Mouse (Mus musculus): ENCODE measurements around the gene Nrxn2. TPM values are rescaled to one million over a fixed set of nuclear protein-coding genes. Genes with fewer than 3 reads are reported as not detected.

The Nrxn2 gene
- polyA plus RNA-seq, 1 experiment: 7.0 TPM

DNA sequence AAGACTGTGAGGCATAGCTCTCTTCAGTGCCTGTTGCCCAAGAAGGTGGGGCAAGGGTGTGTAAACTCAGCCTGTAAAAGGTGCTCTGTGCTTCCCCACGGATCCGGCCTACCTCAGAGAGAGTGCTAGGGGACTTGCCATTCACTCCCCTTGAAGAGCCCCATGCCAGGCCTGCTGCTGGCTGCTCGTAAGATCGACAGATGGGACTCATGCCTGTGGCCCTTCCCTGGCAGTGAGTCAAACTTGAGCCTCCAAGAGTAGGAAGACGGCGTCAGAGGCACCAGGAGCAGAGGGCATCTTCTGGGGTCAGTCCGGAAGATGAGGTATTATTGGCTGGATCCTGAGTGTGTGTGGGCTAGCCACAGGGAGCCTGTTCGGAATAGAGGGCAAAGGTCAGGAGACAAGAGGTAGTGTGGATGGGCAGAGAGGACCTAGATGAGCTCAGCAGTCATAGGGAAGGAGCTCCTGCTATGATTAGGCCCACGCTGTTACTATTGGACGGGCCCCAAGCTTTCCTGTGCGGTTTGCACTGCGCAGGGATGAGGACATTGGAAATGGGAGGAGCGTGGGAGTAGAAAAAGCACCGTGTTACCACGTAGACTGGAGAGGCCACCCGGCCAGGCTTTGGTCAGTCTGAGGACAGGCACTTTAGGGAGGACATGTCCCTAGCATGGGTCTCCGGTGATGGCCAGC, 109.5 kb downstream of the Nrxn2 start:
- peaks cover 3% of the 10 kb centered on the region for H3K4me1 ChIP-seq (ENCODE audit: control insufficient read depth, insufficient read depth, low read length)
- no peak overlapping the region for H3K4me3 ChIP-seq (ENCODE audit: low read depth, low read length)
- H3K9ac ChIP-seq (ENCODE audit: low read depth, poor library complexity, severe bottlenecking): no peak overlapping the region
- no peak overlapping the region for H3K27ac ChIP-seq (ENCODE audit: insufficient read depth, low read length)
- no peak for TF ChIP-seq EP300 (IDR thresholded peaks at IDR 0.05; ENCODE audit: insufficient read depth, low read depth, low read length)
- TF ChIP-seq POLR2A (IDR thresholded peaks at IDR 0.05; ENCODE audit: insufficient read depth, low read length): no peak
- TF ChIP-seq CTCF (IDR thresholded peaks at IDR 0.05; ENCODE audit: low read depth, low read length): no peak
- H3K27me3 ChIP-seq (ENCODE audit: control insufficient read depth, insufficient read depth, low read length, poor library complexity, severe bottlenecking): peaks cover 8% of the 10 kb centered on the region; the same call in 1 of the 2 replicates
- no peaks in the 10 kb centered on the region for H3K9me3 ChIP-seq (replicated peaks; ENCODE audit: control insufficient read depth, insufficient read depth, low read length, poor library complexity, severe bottlenecking)
- H3K36me3 ChIP-seq (ENCODE audit: control insufficient read depth, insufficient read depth, low read length, poor library complexity, severe bottlenecking): no peaks in the 10 kb centered on the region

DNA sequence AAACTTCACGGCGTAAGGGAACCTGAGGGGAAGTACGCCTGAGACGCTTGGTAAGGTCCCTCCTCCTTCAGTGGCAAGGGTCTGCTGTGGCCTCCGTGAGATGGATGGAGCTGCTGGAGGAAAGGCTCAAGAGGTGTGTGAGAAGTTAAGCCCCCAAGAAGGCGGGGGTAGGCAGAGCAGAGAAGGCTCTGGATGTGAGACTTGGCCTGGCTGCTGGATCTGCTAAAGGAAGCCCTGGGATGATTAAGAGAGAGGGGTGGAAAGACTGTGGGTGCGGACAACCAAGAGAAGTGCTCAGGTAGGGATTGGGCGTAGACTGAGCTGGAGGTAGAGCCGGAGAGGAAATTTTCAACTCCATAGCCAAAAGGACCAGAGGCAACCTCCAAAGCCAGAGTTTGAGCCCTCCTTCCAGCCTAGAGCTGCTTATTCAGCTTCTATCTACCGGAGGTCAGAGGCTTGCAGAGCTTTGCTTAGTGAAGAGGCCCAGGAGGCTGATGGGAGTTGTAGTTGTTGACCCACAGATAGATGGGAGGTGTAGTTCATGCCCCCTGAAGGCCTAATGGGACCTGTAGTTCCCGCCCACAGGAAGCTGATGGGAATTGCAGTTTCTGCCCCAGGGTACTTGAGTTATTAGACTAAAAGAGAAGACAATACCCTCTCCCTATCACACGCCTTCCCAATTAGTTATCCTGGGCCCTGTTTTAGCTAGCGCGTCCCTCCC, 110.9 kb downstream of the Nrxn2 start:
- peaks cover 3% of the 10 kb centered on the region for H3K4me1 ChIP-seq (ENCODE audit: control insufficient read depth, insufficient read depth, low read length)
- TF ChIP-seq EP300 (IDR thresholded peaks at IDR 0.05; ENCODE audit: insufficient read depth, low read depth, low read length): no peak
- TF ChIP-seq POLR2A (IDR thresholded peaks at IDR 0.05; ENCODE audit: insufficient read depth, low read length): peak; percentile 20
- H3K4me3 ChIP-seq (ENCODE audit: low read depth, low read length): peak overlapping the region; percentile 75
- H3K27ac ChIP-seq (ENCODE audit: insufficient read depth, low read length): no peak overlapping the region
- peaks cover 8% of the 10 kb centered on the region; the same call in 1 of the 2 replicates for H3K27me3 ChIP-seq (ENCODE audit: control insufficient read depth, insufficient read depth, low read length, poor library complexity, severe bottlenecking)
- H3K9ac ChIP-seq (ENCODE audit: low read depth, poor library complexity, severe bottlenecking): peak overlapping the region; percentile 46
- H3K9me3 ChIP-seq (replicated peaks; ENCODE audit: control insufficient read depth, insufficient read depth, low read length, poor library complexity, severe bottlenecking): no peaks in the 10 kb centered on the region
- no peaks in the 10 kb centered on the region for H3K36me3 ChIP-seq (ENCODE audit: control insufficient read depth, insufficient read depth, low read length, poor library complexity, severe bottlenecking)

DNA sequence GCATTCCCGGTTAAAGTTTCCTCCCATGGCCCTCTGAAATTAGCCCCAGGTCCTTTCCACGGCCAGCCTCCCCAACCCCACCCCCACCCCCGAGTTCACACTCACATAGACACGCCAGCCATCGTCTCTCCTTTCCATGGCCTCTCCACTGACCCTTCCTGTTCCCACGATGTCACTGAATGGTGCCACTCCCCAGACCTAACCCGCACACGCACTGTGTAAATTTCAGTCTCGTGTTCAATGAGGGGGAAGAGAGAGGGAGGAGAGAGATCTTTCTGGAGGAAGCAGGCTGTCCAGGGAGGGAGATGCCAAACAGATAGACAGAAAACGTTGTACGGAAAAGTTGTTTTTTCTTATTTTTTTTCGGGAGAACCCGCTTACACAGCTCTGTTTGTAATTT, 111.8 kb downstream of the Nrxn2 start:
- H3K4me1 ChIP-seq (ENCODE audit: control insufficient read depth, insufficient read depth, low read length): peaks cover 3% of the 10 kb centered on the region
- no peak for TF ChIP-seq CTCF (IDR thresholded peaks at IDR 0.05; ENCODE audit: low read depth, low read length)
- TF ChIP-seq POLR2A (IDR thresholded peaks at IDR 0.05; ENCODE audit: insufficient read depth, low read length): no peak
- TF ChIP-seq EP300 (IDR thresholded peaks at IDR 0.05; ENCODE audit: insufficient read depth, low read depth, low read length): no peak
- no peak overlapping the region for H3K9ac ChIP-seq (ENCODE audit: low read depth, poor library complexity, severe bottlenecking)
- no peak overlapping the region for H3K4me3 ChIP-seq (ENCODE audit: low read depth, low read length)
- H3K27me3 ChIP-seq (ENCODE audit: control insufficient read depth, insufficient read depth, low read length, poor library complexity, severe bottlenecking): peaks cover 8% of the 10 kb centered on the region; the same call in 1 of the 2 replicates
- H3K27ac ChIP-seq (ENCODE audit: insufficient read depth, low read length): no peak overlapping the region
- H3K9me3 ChIP-seq (replicated peaks; ENCODE audit: control insufficient read depth, insufficient read depth, low read length, poor library complexity, severe bottlenecking): no peaks in the 10 kb centered on the region
- no peaks in the 10 kb centered on the region for H3K36me3 ChIP-seq (ENCODE audit: control insufficient read depth, insufficient read depth, low read length, poor library complexity, severe bottlenecking)

DNA sequence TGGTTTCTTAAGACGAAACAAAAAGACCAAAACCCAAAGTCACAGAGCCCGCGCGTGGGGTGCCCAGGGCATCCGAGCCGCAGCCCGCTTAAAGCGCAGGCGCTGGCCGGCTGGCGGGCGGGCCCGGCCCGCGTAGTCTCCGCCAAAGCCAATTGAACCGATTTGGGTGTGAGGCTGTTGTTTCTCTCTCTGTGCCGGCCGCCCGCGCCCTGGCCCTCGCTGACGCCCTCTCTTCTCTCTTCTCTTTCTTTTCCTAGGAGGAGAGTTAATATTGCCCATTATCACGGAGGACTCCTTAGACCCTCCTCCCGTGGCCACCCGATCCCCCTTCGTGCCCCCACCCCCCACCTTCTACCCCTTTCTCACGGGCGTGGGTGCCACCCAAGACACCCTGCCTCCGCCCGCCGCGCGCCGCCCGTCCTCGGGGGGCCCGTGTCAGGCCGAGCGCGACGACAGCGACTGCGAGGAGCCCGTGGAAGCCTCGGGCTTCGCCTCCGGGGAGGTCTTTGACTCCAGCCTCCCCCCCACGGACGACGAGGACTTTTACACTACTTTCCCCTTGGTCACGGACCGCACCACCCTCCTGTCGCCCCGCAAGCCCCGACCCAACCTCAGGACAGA, 112.6 kb downstream of the Nrxn2 start:
- H3K36me3 ChIP-seq (ENCODE audit: control insufficient read depth, insufficient read depth, low read length, poor library complexity, severe bottlenecking): no peaks in the 10 kb centered on the region
- H3K4me3 ChIP-seq (ENCODE audit: low read depth, low read length): peak overlapping the region; percentile 54
- H3K4me1 ChIP-seq (ENCODE audit: control insufficient read depth, insufficient read depth, low read length): peaks cover 3% of the 10 kb centered on the region
- H3K9ac ChIP-seq (ENCODE audit: low read depth, poor library complexity, severe bottlenecking): peak overlapping the region; percentile 53
- TF ChIP-seq CTCF (IDR thresholded peaks at IDR 0.05; ENCODE audit: low read depth, low read length): no peak
- TF ChIP-seq EP300 (IDR thresholded peaks at IDR 0.05; ENCODE audit: insufficient read depth, low read depth, low read length): no peak
- no peak for TF ChIP-seq POLR2A (IDR thresholded peaks at IDR 0.05; ENCODE audit: insufficient read depth, low read length)
- H3K9me3 ChIP-seq (replicated peaks; ENCODE audit: control insufficient read depth, insufficient read depth, low read length, poor library complexity, severe bottlenecking): no peaks in the 10 kb centered on the region
- no peak overlapping the region for H3K27ac ChIP-seq (ENCODE audit: insufficient read depth, low read length)
- peaks cover 8% of the 10 kb centered on the region; the same call in 1 of the 2 replicates for H3K27me3 ChIP-seq (ENCODE audit: control insufficient read depth, insufficient read depth, low read length, poor library complexity, severe bottlenecking)

DNA sequence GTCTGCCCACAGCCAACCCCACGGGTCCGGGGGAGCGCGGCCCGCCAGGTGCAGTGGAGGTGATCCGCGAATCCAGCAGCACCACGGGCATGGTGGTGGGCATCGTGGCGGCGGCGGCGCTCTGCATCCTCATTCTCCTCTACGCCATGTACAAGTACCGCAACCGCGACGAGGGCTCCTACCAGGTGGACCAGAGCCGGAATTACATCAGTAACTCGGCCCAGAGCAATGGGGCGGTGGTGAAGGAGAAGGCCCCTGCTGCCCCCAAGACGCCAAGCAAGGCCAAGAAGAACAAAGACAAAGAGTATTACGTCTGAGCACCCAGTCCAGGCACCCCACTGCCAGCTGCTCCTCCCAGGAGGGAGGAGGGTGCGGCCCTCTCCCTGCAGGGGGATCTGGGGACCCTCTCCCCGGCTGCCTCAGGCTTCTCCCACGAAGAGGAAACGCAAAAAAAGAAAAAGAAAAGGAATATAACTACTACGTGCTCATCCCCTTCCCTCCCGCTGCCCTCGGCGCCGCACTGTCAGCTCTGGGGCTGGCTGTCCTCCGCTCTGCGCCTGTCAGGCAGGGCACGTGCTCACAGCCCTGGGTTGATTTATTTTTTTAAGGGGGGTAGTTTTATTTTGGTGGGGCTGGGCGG, 113.4 kb downstream of the Nrxn2 start:
- H3K4me3 ChIP-seq (ENCODE audit: low read depth, low read length): peak overlapping the region; percentile 54
- TF ChIP-seq EP300 (IDR thresholded peaks at IDR 0.05; ENCODE audit: insufficient read depth, low read depth, low read length): no peak
- TF ChIP-seq CTCF (IDR thresholded peaks at IDR 0.05; ENCODE audit: low read depth, low read length): no peak
- no peak for TF ChIP-seq POLR2A (IDR thresholded peaks at IDR 0.05; ENCODE audit: insufficient read depth, low read length)
- no peak overlapping the region for H3K27ac ChIP-seq (ENCODE audit: insufficient read depth, low read length)
- H3K36me3 ChIP-seq (ENCODE audit: control insufficient read depth, insufficient read depth, low read length, poor library complexity, severe bottlenecking): no peaks in the 10 kb centered on the region
- H3K4me1 ChIP-seq (ENCODE audit: control insufficient read depth, insufficient read depth, low read length): peaks cover 3% of the 10 kb centered on the region
- H3K9me3 ChIP-seq (replicated peaks; ENCODE audit: control insufficient read depth, insufficient read depth, low read length, poor library complexity, severe bottlenecking): no peaks in the 10 kb centered on the region
- H3K27me3 ChIP-seq (ENCODE audit: control insufficient read depth, insufficient read depth, low read length, poor library complexity, severe bottlenecking): peaks cover 8% of the 10 kb centered on the region; the same call in 1 of the 2 replicates
- peak overlapping the region; percentile 53 for H3K9ac ChIP-seq (ENCODE audit: low read depth, poor library complexity, severe bottlenecking)

Measured in ES-Bruce4 (cell line).